29 mouse cellular contexts compared by ENCODE assay signal in the genomic region with DNA sequence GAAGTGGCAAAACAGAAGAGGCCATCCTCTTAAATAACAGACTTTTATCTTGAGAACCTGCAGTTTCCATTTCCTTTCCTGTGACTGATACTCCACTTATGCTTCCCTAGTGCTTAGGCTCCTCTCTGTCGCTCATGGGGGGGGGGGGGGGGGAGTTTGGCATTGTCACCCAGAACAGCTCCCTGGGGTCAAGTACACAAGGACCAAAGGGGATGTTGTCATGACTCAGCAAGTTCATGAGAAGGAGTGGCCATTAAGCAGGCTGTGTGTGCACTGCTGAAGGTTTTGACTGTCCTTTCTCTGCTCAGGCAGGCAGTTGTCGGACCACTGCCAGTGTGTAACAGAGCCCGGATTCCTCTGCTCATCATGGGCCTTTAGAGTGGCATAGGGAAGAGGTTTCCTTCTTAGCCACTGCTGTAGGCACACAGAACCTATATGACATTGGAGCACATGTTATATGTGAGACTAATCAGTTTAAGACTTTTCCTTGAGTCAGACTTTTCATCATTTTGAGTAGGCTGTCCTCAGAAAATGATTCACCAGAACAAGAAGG. TPM values are rescaled to one million over a fixed set of nuclear protein-coding genes. Genes with fewer than 3 reads are reported as not detected.
DNase-seq lines count a peak whose midpoint lies in the region; ATAC-seq lines count a peak whose summit lies in the region.
"Had no signal": no experiment of that assay in that cellular context is flagged by ENCODE, and none has a peak within 500 bp of the region (broad histone marks: within the 10 kb centered on the region; RNA-seq: fewer than 3 reads in every experiment).

No protein-coding gene starts in this region.

- H3K27me3 ChIP-seq in heart, embryonic 11.5 days (ENCODE audit: control insufficient read depth, insufficient read depth, low read length), result no peaks in the 10 kb centered on the region
- H3K27me3 ChIP-seq in megakaryocyte, embryonic 14.5 days (replicated peaks), result peaks cover 1% of the 10 kb centered on the region
- H3K27me3 ChIP-seq in midbrain, embryonic 15.5 days (replicated peaks), result no peaks in the 10 kb centered on the region
- H3K27me3 ChIP-seq: embryonic facial prominence, embryonic 13.5 days; forebrain, embryonic 15.5 days; hindbrain, embryonic 15.5 days; limb, embryonic 12.5 days; liver, embryonic 13.5 days; midbrain, embryonic 12.5 days; neural tube, embryonic 13.5 days; stomach, embryonic 15.5 days had no signal

- ATAC-seq in heart, embryonic 11.5 days (replicated peaks; ENCODE audit: insufficient number of reproducible peaks, low FRiP score, low TSS enrichment), result peak; percentile 49; the same call in 1 of the 2 replicates
- no peak for ATAC-seq in megakaryocyte, adult 5-6 weeks (ENCODE audit: poor library complexity, severe bottlenecking)
- ATAC-seq in common myeloid progenitor, adult 5-6 weeks (replicated peaks; ENCODE audit: low read depth, poor library complexity, severe bottlenecking), result peak; percentile 37
- no peak for ATAC-seq in midbrain, embryonic 15.5 days (replicated peaks)
- ATAC-seq: activated CD4-positive, CD25-positive, alpha-beta regulatory T cell, adult 4 months; CD4-positive, CD25-positive, alpha-beta regulatory T cell, adult 4 months; forebrain, embryonic 15.5 days; inflammation-experienced regulatory T-cells, adult 6 months had no signal

- no peaks in the 10 kb centered on the region for H3K36me3 ChIP-seq in heart, embryonic 11.5 days (ENCODE audit: control insufficient read depth, insufficient read depth, low read length)
- no peaks in the 10 kb centered on the region for H3K36me3 ChIP-seq in megakaryocyte, embryonic 14.5 days (replicated peaks; ENCODE audit: low read length)
- no peaks in the 10 kb centered on the region for H3K36me3 ChIP-seq in midbrain, embryonic 15.5 days (replicated peaks)
- H3K36me3 ChIP-seq: embryonic facial prominence, embryonic 13.5 days; forebrain, embryonic 10.5 days; forebrain, embryonic 15.5 days; hindbrain, embryonic 10.5 days; hindbrain, embryonic 15.5 days; limb, embryonic 12.5 days; liver, embryonic 13.5 days; midbrain, embryonic 12.5 days; neural tube, embryonic 13.5 days; stomach, embryonic 15.5 days had no signal

- no peak overlapping the region for H3K4me3 ChIP-seq in heart, embryonic 11.5 days (ENCODE audit: low read depth, low read length)
- H3K4me3 ChIP-seq in megakaryocyte, embryonic 14.5 days (replicated peaks), result peak overlapping the region; percentile 76
- no peak overlapping the region for H3K4me3 ChIP-seq in midbrain, embryonic 15.5 days
- H3K4me3 ChIP-seq: embryonic facial prominence, embryonic 13.5 days; forebrain, embryonic 10.5 days; forebrain, embryonic 15.5 days; hindbrain, embryonic 10.5 days; hindbrain, embryonic 15.5 days; layer of hippocampus, adult 2 months; left cerebral cortex, adult 2 months; limb, embryonic 12.5 days; liver, embryonic 13.5 days; midbrain, embryonic 12.5 days; neural tube, embryonic 13.5 days; stomach, embryonic 15.5 days had no signal

- H3K27ac ChIP-seq in heart, embryonic 11.5 days (ENCODE audit: low read depth, low read length), result no peak overlapping the region
- no peak overlapping the region for H3K27ac ChIP-seq in midbrain, embryonic 15.5 days
- H3K27ac ChIP-seq: embryonic facial prominence, embryonic 13.5 days; forebrain, embryonic 10.5 days; forebrain, embryonic 15.5 days; hindbrain, embryonic 10.5 days; hindbrain, embryonic 15.5 days; layer of hippocampus, adult 2 months; left cerebral cortex, adult 2 months; limb, embryonic 12.5 days; liver, embryonic 13.5 days; midbrain, embryonic 12.5 days; neural tube, embryonic 13.5 days; stomach, embryonic 15.5 days had no signal

- 54% methylated on average over 3 of the region's 3 CpGs for WGBS in heart, embryonic 11.5 days (ENCODE audit: insufficient replicate concordance)
- 61% methylated on average over 3 of the region's 3 CpGs for WGBS in midbrain, embryonic 15.5 days

- no peaks in the 10 kb centered on the region; the same call in 1 of the 2 replicates for H3K4me1 ChIP-seq in heart, embryonic 11.5 days (ENCODE audit: control insufficient read depth, insufficient read depth, low read length)
- H3K4me1 ChIP-seq in megakaryocyte, embryonic 14.5 days, result peaks cover 71% of the 10 kb centered on the region
- no peaks in the 10 kb centered on the region for H3K4me1 ChIP-seq in midbrain, embryonic 15.5 days
- H3K4me1 ChIP-seq: embryonic facial prominence, embryonic 13.5 days; forebrain, embryonic 10.5 days; forebrain, embryonic 15.5 days; hindbrain, embryonic 10.5 days; hindbrain, embryonic 15.5 days; limb, embryonic 12.5 days; liver, embryonic 13.5 days; midbrain, embryonic 12.5 days; neural tube, embryonic 13.5 days; stomach, embryonic 15.5 days had no signal

- H3K9me3 ChIP-seq in heart, embryonic 11.5 days (replicated peaks; ENCODE audit: control insufficient read depth, low read length), result no peaks in the 10 kb centered on the region
- no peaks in the 10 kb centered on the region for H3K9me3 ChIP-seq in megakaryocyte, embryonic 14.5 days
- no peaks in the 10 kb centered on the region for H3K9me3 ChIP-seq in midbrain, embryonic 15.5 days
- H3K9me3 ChIP-seq: embryonic facial prominence, embryonic 13.5 days; forebrain, embryonic 10.5 days; forebrain, embryonic 15.5 days; hindbrain, embryonic 10.5 days; hindbrain, embryonic 15.5 days; limb, embryonic 12.5 days; liver, embryonic 13.5 days; midbrain, embryonic 12.5 days; neural tube, embryonic 13.5 days; stomach, embryonic 15.5 days had no signal

- H3K9ac ChIP-seq in heart, embryonic 11.5 days (ENCODE audit: low read depth, low read length), result no peak overlapping the region
- H3K9ac ChIP-seq in midbrain, embryonic 15.5 days, result no peak overlapping the region
- H3K9ac ChIP-seq: embryonic facial prominence, embryonic 13.5 days; forebrain, embryonic 15.5 days; hindbrain, embryonic 15.5 days; limb, embryonic 12.5 days; liver, embryonic 13.5 days; lung, embryonic 14.5 days; midbrain, embryonic 12.5 days; neural tube, embryonic 13.5 days; stomach, embryonic 15.5 days had no signal

- no peak for DNase-seq in heart, adult 9 months (ENCODE audit: low spot score in 2 of 2)
- no peak for DNase-seq in ovary, postnatal 10 days (ENCODE audit: low spot score)
- DNase-seq: cerebellum, adult 9-10 months; cerebellum, postnatal 36 days; kidney, adult 18-20 months; kidney, postnatal 36 days; liver, embryonic 13.5 days; lung, embryonic 14.5 days; lung, postnatal 14 days; right cerebral cortex, postnatal 25 days had no signal

- H3K4me2 ChIP-seq in heart, embryonic 11.5 days, result no peak overlapping the region
- no peak overlapping the region for H3K4me2 ChIP-seq in midbrain, embryonic 15.5 days
- H3K4me2 ChIP-seq: embryonic facial prominence, embryonic 13.5 days; forebrain, embryonic 15.5 days; hindbrain, embryonic 15.5 days; limb, embryonic 12.5 days; liver, embryonic 13.5 days; lung, embryonic 14.5 days; midbrain, embryonic 12.5 days; neural tube, embryonic 13.5 days; stomach, embryonic 15.5 days had no signal

RNA-seq across cellular contexts. Expression of a gene that starts 27.7 kb away (rescaled TPM):
- polyA plus RNA-seq in heart, embryonic 11.5 days (2014; fragmentation: Nextera tagmentation; extraction: Ambion mirVana), result 7.8 and 9.0 TPM in 2 replicates
- polyA plus RNA-seq in megakaryocyte, embryonic 14.5 days (2012; ENCODE audit: insufficient read depth, low replicate concordance), result 0.62 and 0.94 TPM in 2 replicates
- 6.4 and 8.0 TPM in 2 replicates for total RNA-seq in megakaryocyte, adult 5-6 weeks (2015)
- 11.4 and 16.7 TPM in 2 replicates for total RNA-seq in megakaryocyte, adult 5-6 weeks (2017)
- 25.7 and 31.8 TPM in 2 replicates for total RNA-seq in common myeloid progenitor, adult 5-6 weeks (2017)
- 6.3 and 9.2 TPM in 2 replicates for polyA plus RNA-seq in midbrain, embryonic 15.5 days (2015; fragmentation: Nextera tagmentation; extraction: Ambion mirVana)

Comparison
In these comparisons a context has a peak if more than half of its experiments do, and no peak if none do; other contexts are left out.
1. ATAC-seq: peak in heart, embryonic 11.5 days (single experiment) and common myeloid progenitor, adult 5-6 weeks (single experiment); none in megakaryocyte, adult 5-6 weeks (single experiment) and midbrain, embryonic 15.5 days (single experiment).